Mouse (Mus musculus) heart, postnatal 0 days (tissue): ENCODE data around the gene Evpl. TPM values are rescaled to one million over a fixed set of nuclear protein-coding genes. Genes with fewer than 3 reads are reported as not detected.

Experiments used
- ATAC-seq: fragments of 200-750 bp; cut with Nextera tagmentation; 2 replicates; pipeline ENCODE4 v1.8.0; 2017; ENCODE audit warnings: low read depth, moderate number of reproducible peaks, moderate library complexity; ENCODE audit not compliant: insufficient read depth
- DNase-seq: peaks from one replicate; pipeline ENCODE4 v3.0.0-alpha.2; 2016; ENCODE audit warnings: low spot score
- H3K27ac ChIP-seq: fragments of 300-500 bp; sonication (generic); 2 replicates; pipeline ENCODE4 v1.5.1; 2014; ENCODE audit warnings: low read depth, mild to moderate bottlenecking
- H3K27me3 ChIP-seq: fragments of 300-500 bp; sonication (generic); 2 replicates; pipeline ENCODE4 v1.6.1; 2014; ENCODE audit warnings: low read length, mixed read lengths; ENCODE audit not compliant: control insufficient read depth, insufficient read depth
- H3K36me3 ChIP-seq: fragments of 300-500 bp; sonication (generic); replicated peaks from 2 replicates; pipeline ENCODE4 v1.6.1; 2014; ENCODE audit warnings: low read length, mixed read lengths; ENCODE audit not compliant: control insufficient read depth, insufficient read depth
- H3K4me1 ChIP-seq: fragments of 300-500 bp; sonication (generic); 2 replicates; pipeline ENCODE4 v1.6.1; 2014; ENCODE audit warnings: antibody characterized with exemption; ENCODE audit not compliant: control insufficient read depth, insufficient read depth
- H3K4me2 ChIP-seq: fragments of 300-500 bp; sonication (generic); 2 replicates; pipeline ENCODE4 v1.6.1; 2014; ENCODE audit warnings: low read depth, mild to moderate bottlenecking, low read length, moderate library complexity
- H3K4me3 ChIP-seq: fragments of 300-500 bp; sonication (generic); 2 replicates; pipeline ENCODE4 v1.5.1; 2014; ENCODE audit warnings: low read depth, low read length
- H3K9ac ChIP-seq: fragments of 300-500 bp; sonication (generic); replicated peaks from 2 replicates; pipeline ENCODE4 v1.6.1; 2014; ENCODE audit warnings: low read depth, low read length, mixed read lengths
- H3K9me3 ChIP-seq: fragments of 300-500 bp; sonication (generic); replicated peaks from 2 replicates; pipeline ENCODE4 v1.6.1; 2016; ENCODE audit warnings: low read length; ENCODE audit not compliant: control insufficient read depth
- CTCF ChIP-seq: IDR thresholded peaks from 2 replicates; pipeline ENCODE4 v1.5.1; 2016; ENCODE audit warnings: antibody characterized with exemption, control low read depth, low read depth
- EP300 ChIP-seq: IDR thresholded peaks from 2 replicates; pipeline ENCODE4 v1.6.1; 2016; ENCODE audit warnings: antibody characterized with exemption, low read depth
- WGBS: fragments of 180-500 bp; shearing (Covaris S2); extraction: QIAGEN DNeasy Blood & Tissue Kit; methylation state at CpG from one replicate; pipeline ENCODE4 v1.1.7; 2014; 5-methylcytosine and 5-hydroxymethylcytosine counted together
- polyA plus RNA-seq: library from polyadenylated mRNA; unstranded; fragments of >200 nt; fragmentation: Nextera tagmentation; extraction: Ambion mirVana; gene quantifications from 2 replicates; pipeline ENCODE4 v1.2.1, GENCODE M21; 2015
- total RNA-seq: library from RNA; depleted of rRNA; stranded (reverse); fragments of >200 nt; gene quantifications from 2 replicates; pipeline ENCODE4 v1.2.3, GENCODE M21; 2014; ENCODE audit warnings: low replicate concordance

Gene Evpl
- total and polyA plus RNA-seq, 2 experiments from 2014 or later, result 0.45 to 3.4 TPM

DNA sequence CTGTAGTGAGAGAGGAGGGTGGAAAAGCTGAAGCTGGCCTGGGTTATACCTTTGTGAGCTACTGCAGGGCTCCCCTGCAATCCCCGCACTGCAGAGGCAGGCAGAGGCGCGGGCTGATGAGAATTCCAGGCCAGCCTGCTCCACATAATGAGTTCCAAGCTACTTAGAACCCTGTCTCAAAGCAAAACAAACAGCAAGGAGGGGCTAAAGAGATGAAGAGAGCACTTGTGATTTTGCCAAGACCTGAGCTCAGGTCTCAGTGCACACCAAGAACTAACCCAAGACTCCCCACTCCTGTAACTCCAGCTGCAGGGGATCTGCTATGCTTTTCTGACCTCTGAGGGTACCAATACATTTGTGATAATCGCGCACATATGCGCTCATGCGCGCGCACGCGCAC lies 51.5 kb downstream of the Evpl start:
- TF ChIP-seq EP300 (no peak), CTCF (no peak)
- peaks cover 14% of the 10 kb centered on the region for H3K4me1 ChIP-seq
- no peak overlapping the region for H3K4me3 ChIP-seq
- WGBS, result 93% methylated on average over 11 of the region's 11 CpGs
- H3K36me3 ChIP-seq, result peaks cover 77% of the 10 kb centered on the region
- no peak for DNase-seq
- no peak for ATAC-seq
- no peak overlapping the region for H3K9ac ChIP-seq
- no peaks in the 10 kb centered on the region for H3K27me3 ChIP-seq
- no peak overlapping the region for H3K27ac ChIP-seq
- no peaks in the 10 kb centered on the region for H3K9me3 ChIP-seq
- H3K4me2 ChIP-seq, result no peak overlapping the region

DNA sequence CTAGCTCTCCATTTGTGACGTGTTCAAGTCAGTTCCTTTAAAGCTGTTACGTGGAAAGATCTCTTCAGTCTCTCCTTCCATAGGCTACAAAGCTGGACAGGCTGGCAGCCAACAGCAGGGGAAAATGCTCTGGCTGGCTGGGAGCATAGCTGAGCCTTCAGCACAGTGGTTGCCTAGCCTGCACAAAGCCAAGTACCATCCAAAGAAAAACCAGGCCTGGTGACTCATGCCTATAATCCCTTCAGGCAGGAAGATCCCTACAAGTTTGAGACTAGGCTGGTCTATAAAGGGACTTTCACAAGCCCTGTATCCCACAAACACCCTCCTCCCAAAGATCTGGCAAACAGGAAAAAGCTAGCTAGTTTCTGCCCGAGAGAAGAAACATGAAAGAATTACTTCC lies 52.0 kb downstream of the Evpl start:
- 69% methylated on average over 3 of the region's 3 CpGs for WGBS
- DNase-seq, result no peak
- TF ChIP-seq EP300, result no peak
- no peak for TF ChIP-seq CTCF
- H3K9me3 ChIP-seq, result no peaks in the 10 kb centered on the region
- H3K4me2 ChIP-seq, result no peak overlapping the region
- ATAC-seq, result no peak
- no peak overlapping the region for H3K4me3 ChIP-seq
- peaks cover 14% of the 10 kb centered on the region for H3K4me1 ChIP-seq
- H3K9ac ChIP-seq, result no peak overlapping the region
- no peak overlapping the region for H3K27ac ChIP-seq
- peaks cover 74% of the 10 kb centered on the region for H3K36me3 ChIP-seq
- H3K27me3 ChIP-seq, result no peaks in the 10 kb centered on the region

DNA sequence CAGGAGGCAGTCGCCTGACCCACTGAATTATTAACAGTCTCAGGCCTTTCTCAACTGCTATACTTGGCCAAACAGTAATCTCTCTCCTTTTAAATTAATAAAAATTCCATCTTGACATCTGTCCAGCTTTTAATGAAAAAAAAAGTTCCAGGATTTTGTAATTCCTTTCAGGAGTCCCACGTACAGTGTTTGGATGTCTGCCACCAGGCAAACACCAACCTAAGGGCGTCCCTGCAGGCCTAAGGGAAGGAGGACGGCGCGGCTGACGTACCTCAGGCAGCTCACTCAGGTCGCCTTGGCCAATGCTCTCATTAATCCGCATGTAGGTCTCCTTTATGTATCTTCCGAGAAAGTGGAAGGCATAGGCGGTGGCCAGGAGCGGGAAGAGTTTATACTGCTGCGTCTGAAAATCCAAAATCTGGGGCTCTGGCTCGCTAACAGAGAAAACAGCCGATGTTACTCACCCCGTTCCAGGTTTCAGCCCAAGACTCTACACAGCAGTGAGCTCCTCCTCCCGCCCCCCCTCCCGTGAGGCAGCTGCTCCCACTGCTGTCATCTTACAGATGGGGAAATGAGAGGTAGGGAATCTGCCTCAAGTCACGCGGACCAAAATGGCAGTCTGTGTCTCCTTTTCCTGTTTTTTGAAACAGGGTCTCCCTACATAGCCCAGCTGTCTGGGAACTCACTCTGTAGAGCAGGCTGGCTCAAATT lies 59.3 kb downstream of the Evpl start:
- Histone ChIP-seq H3K36me3 (peaks cover 82% of the 10 kb centered on the region), H3K4me2 (no peak overlapping the region), H3K9me3 (no peaks in the 10 kb centered on the region), H3K9ac (no peak overlapping the region), H3K27ac (no peak overlapping the region), H3K27me3 (no peaks in the 10 kb centered on the region), H3K4me1 (no peaks in the 10 kb centered on the region), H3K4me3 (no peak overlapping the region)
- no peak for ATAC-seq
- WGBS, result 87% methylated on average over 20 of the region's 20 CpGs
- TF ChIP-seq EP300, result no peak
- TF ChIP-seq CTCF, result no peak
- no peak for DNase-seq

DNA sequence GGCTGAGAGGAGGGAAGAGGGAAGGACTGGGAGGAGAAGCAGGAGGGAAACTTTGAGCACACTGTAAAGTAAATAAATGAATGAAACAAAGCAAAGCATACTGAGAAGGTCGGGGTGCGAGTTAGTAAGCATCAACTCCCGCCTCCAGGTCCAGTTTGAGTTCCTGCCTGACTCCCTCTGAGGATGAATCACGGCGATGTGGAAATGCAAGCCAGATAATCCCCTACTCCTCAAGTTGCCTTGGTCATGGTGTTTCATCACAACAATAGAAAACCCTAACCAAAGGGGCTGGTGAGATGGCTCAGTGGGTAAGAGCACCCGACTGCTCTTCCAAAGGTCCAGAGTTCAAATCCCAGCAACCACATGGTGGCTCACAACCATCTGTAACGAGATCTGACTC lies 61.9 kb downstream of the Evpl start:
- Histone ChIP-seq H3K4me3 (no peak overlapping the region), H3K9me3 (no peaks in the 10 kb centered on the region), H3K4me2 (no peak overlapping the region), H3K27ac (no peak overlapping the region), H3K4me1 (no peaks in the 10 kb centered on the region), H3K36me3 (peaks cover 90% of the 10 kb centered on the region), H3K27me3 (no peaks in the 10 kb centered on the region), H3K9ac (no peak overlapping the region)
- no peak for TF ChIP-seq EP300
- TF ChIP-seq CTCF, result no peak
- ATAC-seq, result no peak
- WGBS, result 89% methylated on average over 7 of the region's 7 CpGs
- DNase-seq, result no peak

DNA sequence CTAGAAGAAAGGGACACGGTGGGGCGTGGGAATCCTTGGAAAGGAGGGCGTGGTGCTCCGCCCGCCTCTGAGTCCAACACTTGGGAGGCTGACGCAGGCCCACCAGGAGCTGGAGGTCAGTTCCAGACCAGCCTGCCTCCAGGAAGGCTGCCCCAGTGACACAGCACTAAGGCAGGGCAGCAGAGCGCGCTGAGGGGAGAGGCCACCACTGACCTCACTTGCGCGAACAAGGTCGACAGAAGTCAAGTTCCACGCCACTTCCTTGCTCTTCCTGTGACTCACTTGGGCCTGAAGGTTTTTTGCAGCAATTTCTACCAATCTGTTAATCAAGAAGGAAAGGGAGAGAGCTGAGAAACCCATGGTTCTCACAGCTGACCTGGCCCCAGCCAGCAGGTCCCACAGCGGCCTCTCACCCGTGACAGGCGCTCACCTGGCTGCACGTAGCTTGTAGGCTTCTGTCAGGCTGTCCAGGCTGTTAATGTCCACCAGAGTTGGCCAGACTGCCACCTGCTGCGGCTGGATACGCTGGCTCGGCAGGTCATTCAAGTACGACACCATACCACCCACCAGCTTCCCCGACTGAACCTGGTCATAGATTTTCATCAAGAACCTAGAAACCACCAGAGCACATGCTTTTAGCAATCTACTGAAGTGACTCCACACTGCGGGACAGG lies 63.0 kb downstream of the Evpl start:
- no peak overlapping the region for H3K27ac ChIP-seq
- H3K4me1 ChIP-seq, result no peaks in the 10 kb centered on the region
- 90% methylated on average over 22 of the region's 22 CpGs for WGBS
- H3K4me2 ChIP-seq, result no peak overlapping the region
- DNase-seq (no peak), ATAC-seq (no peak)
- no peak for TF ChIP-seq EP300
- no peak for TF ChIP-seq CTCF
- no peaks in the 10 kb centered on the region for H3K27me3 ChIP-seq
- peaks cover 80% of the 10 kb centered on the region for H3K36me3 ChIP-seq
- H3K4me3 ChIP-seq, result no peak overlapping the region
- no peaks in the 10 kb centered on the region for H3K9me3 ChIP-seq
- H3K9ac ChIP-seq, result no peak overlapping the region
